Mouse (Mus musculus) embryonic stem cell, embryonic (primary cell): ENCODE measurements around the gene Mapk8ip3.

Source experiments
- CTCF ChIA-PET, 4 experiments: fragments of 300-600 bp in 2 of 4; fragments of 350-600 bp in 2 of 4; sonication (Branson Sonifier 250); formaldehyde crosslinking; loops; one replicate each; lab custom pipeline; 2022; ENCODE audit warnings: inconsistent platforms in 2 of 4; lab: Charles Lee
- POLR2A ChIA-PET, 4 experiments: fragments of 300-600 bp in 2 of 4; fragments of 350-600 bp in 2 of 4; sonication (Branson Sonifier 250); formaldehyde crosslinking; loops; one replicate each; lab custom pipeline; 2022; ENCODE audit warnings: antibody characterized with exemption in 4 of 4, inconsistent platforms in 1 of 4; lab: Charles Lee

The Mapk8ip3 gene

DNA sequence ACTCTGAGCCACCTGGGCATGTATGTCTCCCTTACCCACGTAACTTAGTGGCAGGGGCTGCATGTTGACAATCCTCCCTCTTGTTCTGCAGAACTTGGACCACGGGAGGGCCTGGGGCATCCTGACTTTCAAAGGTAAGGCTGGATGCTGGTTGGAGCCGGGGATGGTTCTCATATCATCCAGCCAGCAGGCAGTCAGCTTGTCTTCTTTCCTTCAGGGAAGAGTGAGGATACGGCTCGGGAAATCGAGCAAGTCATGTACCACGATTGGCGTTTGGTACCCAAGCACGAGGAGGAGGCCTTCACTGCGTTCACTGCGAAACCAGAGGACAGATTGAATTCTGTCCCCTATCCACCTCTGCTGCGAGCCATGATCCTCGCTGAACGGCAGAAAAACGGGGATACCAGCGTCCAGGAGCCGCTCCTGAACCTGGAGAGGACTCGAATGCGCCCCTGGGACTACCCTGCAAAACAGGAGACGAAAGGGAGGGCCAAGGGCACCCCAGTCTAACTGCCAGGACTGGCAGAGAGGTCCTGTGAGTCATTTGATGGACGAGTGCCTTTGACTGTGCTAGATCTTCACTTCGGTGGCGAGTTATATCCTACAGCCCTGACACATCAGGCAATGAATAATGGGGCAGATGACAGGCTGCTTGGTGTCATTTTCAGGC is 41.1 kb downstream of the Mapk8ip3 start:
- CTCF ChIA-PET: interaction anchor here in 3 of 4 experiments (0.8 to 1.7 kb wide), 7 partner anchors 8 to 150 kb away, joined by 3 to 8 read pairs (median 4); partner anchors contain the start of genes Nubp2 (in 2 of the 3) and Spsb3 (in 2 of the 3)

DNA sequence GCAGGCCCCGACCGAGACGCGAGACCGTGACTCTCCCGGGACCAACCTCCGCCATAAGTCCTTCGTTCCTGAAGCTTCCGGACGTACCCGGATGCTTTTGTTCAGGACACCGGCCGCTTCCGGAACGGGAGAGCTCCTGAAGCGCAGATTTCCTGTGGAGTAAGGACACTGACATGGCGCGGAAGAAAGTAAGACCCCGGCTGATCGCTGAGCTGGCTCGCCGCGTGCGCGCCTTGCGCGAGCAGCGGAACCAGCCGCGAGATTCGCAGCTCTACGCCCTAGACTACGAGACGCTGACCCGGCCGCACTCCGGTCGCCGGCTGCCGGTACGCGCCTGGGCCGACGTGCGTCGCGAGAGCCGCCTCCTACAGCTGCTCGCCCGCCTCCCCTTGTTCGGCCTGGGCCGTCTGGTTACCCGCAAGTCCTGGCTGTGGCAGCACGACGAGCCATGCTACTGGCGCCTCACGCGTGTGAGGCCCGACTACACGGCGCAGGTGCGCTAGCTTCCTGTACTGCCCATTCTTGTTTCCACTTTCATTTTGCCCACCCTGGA is 41.7 kb downstream of the Mapk8ip3 start, which contains the start of the genes Eme2 and Mrps34:
Eme2 (minus strand) TSS at position 93 of the 553 bp plus-strand sequence.
Mrps34 (plus strand) TSS at position 122 of the 553 bp plus-strand sequence.
- ChIA-PET CTCF (interaction anchor here (0.7 to 1.7 kb wide), 11 partner anchors 8 to 220 kb away, joined by 3 to 8 read pairs (median 3); partner anchors contain the start of genes Nubp2 (in 2 of the 4), Spsb3 (in 2 of the 4) and Telo2 (in 1 of the 4)), POLR2A (interaction anchor here (0.6 to 18.3 kb wide), 67 partner anchors 8 to 1060 kb away, joined by 3 to 338 read pairs (median 4); partner anchors contain the start of genes Fahd1 (in 3 of the 4), Nubp2 (in 3 of the 4), Spsb3 (in 3 of the 4) and Jpt2 (in 2 of the 4))

More for the DNA sequence above, 41.1 kb downstream of the Mapk8ip3 start:
- POLR2A ChIA-PET: interaction anchor here (0.6 to 18.3 kb wide), 55 partner anchors 8 to 1059 kb away, joined by 3 to 338 read pairs (median 5); partner anchors contain the start of genes Fahd1 (in 3 of the 4), Nubp2 (in 3 of the 4), Spsb3 (in 3 of the 4) and Ndufb10 (in 2 of the 4)

DNA sequence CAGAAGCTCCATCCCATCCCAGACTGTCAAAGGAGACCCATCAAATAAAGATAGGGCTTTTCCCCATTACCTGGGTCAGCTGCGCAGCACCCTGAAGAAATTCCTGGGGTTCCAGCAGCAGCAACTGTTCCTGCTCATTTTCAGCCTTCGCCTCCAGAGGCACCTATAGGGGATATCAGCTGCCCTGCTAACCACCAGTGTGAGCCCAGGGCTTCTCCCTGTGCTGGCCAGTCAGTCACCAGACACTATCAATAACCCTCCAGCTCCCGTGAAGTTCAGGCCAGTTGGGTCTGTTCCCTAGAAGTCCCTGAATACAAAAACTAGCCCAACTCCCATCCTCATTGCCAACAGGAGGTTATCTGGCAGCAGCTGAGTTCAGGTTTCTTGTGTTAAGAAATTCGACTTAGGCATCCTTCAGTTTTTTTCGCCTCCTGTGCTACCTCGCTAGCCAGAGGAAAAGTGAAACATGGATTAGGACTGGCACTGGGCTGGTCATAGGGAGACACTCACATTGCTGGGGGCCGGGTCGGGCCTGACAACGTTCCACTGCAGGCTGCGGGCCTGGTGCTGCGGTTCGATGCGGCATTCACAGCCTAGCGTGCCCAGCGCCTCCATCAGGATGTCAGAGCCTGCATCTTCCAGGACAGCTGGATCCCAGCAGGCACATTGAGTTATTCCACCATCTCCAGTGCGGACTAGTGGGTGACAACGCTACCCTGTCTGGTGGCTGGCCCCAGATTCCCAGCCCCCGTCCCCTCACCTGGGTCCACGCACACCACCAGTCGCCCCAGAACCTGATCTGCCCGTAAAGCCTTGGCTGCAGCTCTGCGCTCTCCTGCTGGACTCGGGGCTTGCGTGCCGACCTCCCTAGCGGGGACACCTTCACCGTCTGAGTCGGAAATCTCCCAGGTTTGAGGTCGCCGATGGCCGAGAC is 42.4 kb downstream of the Mapk8ip3 start:
- ChIA-PET CTCF (interaction anchor here (0.7 to 1.7 kb wide), 11 partner anchors 8 to 221 kb away, joined by 3 to 8 read pairs (median 3); partner anchors contain the start of genes Nubp2 (in 2 of the 4), Spsb3 (in 2 of the 4) and Telo2 (in 1 of the 4)), POLR2A (interaction anchor here (0.5 to 18.3 kb wide), 66 partner anchors 7 to 939 kb away, joined by 3 to 338 read pairs (median 4); partner anchors contain the start of genes Fahd1 (in 3 of the 4), Nubp2 (in 3 of the 4), Spsb3 (in 3 of the 4) and Jpt2 (in 2 of the 4))

DNA sequence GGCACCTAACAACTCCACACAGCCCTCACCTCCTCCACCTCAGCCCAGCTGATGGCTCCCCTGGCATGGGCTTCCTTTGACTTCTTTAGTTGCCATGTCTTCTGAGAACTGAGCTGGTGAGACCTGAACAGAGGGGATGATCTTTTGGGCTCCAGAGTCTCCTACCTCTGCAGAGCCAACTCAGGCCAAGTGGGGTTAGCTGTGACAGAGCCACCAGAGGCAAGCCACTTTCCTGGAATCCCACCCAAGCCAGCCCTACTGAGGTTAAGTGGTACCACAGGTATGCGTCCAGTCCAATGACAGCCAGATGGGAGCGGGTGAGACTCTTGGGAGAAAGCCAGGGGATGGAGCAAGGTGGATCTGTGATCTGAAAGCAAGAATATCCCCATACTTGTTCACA is 43.5 kb downstream of the Mapk8ip3 start:
- CTCF ChIA-PET: interaction anchor here in 1 of 4 experiments (1.5 kb wide), 1 partner anchor 10 kb away, joined by 3 read pairs; no protein-coding TSS in a partner anchor
- POLR2A ChIA-PET: interaction anchor here in 3 of 4 experiments (0.9 to 18.3 kb wide), 12 partner anchors 6 to 1080 kb away, joined by 3 to 338 read pairs (median 18); partner anchors contain the start of genes Nubp2 (in 2 of the 3), Spsb3 (in 2 of the 3), Fahd1 (in 1 of the 3) and Igfals (in 1 of the 3)

DNA sequence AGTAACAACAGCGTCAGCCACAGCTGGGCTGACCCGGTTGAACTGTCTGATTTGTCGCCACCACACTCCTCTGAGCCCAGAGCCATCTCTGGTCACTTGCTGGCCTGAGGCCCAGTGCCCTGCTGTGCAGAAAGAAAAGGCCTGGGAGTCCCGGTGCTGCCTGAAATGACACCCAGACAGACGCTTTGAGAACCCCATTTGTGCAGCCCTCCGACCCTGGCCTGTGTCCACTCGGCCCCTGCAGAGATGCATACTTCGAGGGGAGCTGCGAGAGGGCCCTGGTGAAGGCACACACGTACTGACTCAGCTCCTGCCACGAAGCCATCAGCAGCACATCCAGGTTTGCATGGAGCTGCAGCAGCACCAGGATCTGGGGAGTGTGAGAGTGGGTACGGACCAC is 44.0 kb downstream of the Mapk8ip3 start:
- ChIA-PET CTCF (interaction anchor here in 1 of 4 experiments (1.5 kb wide), 1 partner anchor 11 kb away, joined by 3 read pairs; no protein-coding TSS in a partner anchor), POLR2A (interaction anchor here in 2 of 4 experiments (0.9 to 18.3 kb wide), 6 partner anchors 10 to 1080 kb away, joined by 3 to 338 read pairs (median 35); partner anchors contain the start of genes Fahd1 (in 1 of the 2) and Igfals (in 1 of the 2))

DNA sequence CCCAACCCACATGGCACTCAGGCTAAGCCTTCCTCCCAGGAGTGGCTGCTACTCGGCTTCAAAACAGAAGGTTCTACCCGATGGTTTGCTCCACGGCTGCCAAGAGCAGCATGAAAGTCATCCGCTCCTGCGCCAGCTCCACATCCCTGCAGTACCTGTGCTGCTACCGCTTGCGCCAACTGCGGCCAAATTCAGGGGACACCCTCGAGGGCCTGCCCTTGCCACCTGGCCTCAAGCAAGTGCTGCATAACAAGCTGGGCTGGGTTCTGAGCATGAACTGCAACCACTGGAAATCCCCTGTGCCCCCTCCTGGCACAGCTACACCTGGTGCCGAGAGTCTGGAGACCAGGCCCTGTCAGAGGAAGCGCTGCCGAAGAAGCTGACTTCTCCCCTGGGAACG is 45.5 kb downstream of the Mapk8ip3 start:
- ChIA-PET POLR2A (interaction anchor here in 3 of 4 experiments (0.7 to 18.3 kb wide), 15 partner anchors 8 to 364 kb away, joined by 3 to 338 read pairs (median 4); partner anchors contain the start of genes Fahd1 (in 2 of the 3), Traf7 (in 2 of the 3), Cramp1l (in 1 of the 3) and Ift140 (in 1 of the 3)), CTCF (interaction anchor here in 1 of 4 experiments (1.3 kb wide), 1 partner anchor 9 kb away, joined by 4 read pairs; no protein-coding TSS in a partner anchor)

DNA sequence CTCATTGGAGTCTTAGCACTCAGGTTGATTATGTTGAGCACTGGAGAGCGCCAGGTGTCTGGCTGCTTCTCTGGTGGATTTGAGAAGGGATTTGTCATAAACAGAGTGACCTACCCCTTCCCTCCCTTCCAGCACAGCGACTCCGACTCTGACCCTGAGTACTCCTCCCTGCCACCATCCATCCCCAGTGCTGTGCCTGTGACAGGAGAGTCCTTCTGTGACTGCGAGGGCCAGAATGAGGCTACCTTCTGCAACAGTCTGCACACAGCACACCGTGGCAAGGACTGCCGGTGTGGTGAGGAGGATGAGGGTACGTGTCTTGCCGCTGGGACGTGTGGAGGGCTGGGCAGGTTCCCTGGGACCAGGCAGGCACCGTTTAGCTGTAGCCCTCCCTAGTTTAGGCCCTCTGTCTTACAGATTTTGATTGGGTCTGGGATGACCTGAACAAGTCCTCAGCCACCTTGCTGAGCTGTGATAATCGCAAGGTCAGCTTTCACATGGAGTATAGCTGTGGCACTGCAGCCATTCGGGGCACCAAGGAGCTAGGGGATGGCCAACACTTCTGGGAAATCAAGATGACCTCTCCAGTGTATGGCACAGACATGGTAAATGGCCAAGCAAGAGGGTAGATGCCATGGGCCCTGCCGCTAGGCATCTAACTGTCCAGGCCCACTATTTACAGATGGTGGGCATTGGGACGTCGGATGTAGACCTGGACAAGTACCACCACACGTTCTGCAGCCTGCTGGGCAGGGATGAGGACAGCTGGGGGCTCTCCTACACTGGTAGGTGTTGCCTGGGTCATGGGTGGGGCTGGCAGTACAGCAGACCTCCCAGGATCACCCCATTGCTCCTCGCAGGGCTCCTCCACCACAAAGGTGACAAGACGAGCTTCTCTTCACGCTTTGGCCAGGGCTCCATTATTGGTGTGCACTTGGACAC is 46.4 kb downstream of the Mapk8ip3 start:
- ChIA-PET CTCF (interaction anchor here in 1 of 4 experiments (1.3 kb wide), 1 partner anchor 8 kb away, joined by 4 read pairs; no protein-coding TSS in a partner anchor), POLR2A (interaction anchor here in 3 of 4 experiments (0.6 to 18.3 kb wide), 16 partner anchors 9 to 363 kb away, joined by 3 to 338 read pairs (median 4); partner anchors contain the start of genes Fahd1 (in 2 of the 3), Traf7 (in 2 of the 3), Cramp1l (in 1 of the 3) and Ift140 (in 1 of the 3))

DNA sequence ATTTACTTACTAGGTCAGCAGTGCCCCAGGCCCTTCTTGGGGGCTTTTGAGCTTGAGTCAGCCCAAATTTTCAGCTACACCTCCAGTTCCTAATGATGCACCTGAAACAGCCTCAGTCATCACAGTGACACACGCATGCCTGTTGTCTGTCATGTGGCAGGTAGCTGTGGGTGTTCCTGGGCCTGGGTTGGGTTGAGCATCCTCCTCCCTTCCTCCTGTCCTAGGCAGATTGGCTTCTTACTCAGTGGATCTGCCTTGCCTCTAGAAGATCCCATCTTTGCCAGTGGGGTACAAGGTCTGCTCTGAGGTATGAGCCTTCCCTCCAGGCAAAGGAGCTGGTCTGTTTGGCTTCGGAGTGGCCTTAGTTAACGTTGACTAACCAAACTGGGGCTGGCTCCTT is 47.9 kb downstream of the Mapk8ip3 start:
- POLR2A ChIA-PET: interaction anchor here in 3 of 4 experiments (0.8 to 21.0 kb wide), 14 partner anchors 7 to 171 kb away, joined by 3 to 369 read pairs (median 3); partner anchors contain the start of genes Igfals (in 2 of the 3), Eme2 (in 1 of the 3), Fahd1 (in 1 of the 3) and Jpt2 (in 1 of the 3)
- CTCF ChIA-PET: no interaction called here

DNA sequence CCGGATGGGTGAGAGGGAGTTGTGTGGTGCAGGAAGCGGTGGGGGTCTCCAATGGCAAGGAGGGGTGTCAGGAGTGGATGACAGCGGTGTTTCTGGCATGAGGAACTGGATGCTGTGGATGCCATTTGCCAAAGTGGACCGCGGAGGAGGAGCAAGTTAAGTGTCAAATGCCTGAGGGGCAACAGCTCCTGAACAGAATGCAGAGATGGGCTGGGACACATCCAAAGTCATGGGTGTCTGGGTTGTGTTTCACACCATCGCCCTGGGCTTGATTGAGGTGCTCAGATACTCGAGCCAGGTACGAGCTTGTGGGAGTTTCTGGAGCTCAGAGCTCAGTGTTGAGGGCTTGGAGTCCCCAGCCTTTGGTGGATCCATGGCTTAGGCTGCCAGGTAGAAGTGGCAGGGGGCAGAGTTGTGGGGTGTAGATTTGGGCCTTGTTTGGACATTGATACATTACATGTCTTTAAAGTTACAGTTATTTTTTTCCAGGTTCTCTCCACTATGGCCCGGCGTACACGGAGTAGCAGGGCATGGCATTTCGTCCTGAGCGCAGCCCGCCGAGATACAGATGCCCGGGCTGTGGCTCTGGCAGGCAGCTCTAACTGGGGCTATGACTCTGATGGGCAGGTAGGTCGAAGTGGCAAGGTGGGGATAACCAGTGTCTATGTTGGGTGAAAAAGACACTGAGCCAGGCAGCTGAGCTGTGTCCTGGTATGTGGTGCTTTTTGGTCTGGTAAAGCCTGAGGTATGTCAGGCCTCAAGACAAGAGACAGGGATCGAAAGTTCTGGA is 49.3 kb downstream of the Mapk8ip3 start:
- ChIA-PET POLR2A (interaction anchor here in 3 of 4 experiments (0.7 to 21.0 kb wide), 26 partner anchors 8 to 946 kb away, joined by 3 to 369 read pairs (median 5); partner anchors contain the start of genes Fahd1 (in 3 of the 3), Igfals (in 2 of the 3), Nme3 (in 2 of the 3) and Cramp1l (in 1 of the 3)), CTCF (interaction anchor here in 1 of 4 experiments (1.1 kb wide), 1 partner anchor 46 kb away, joined by 3 read pairs; no protein-coding TSS in a partner anchor)

DNA sequence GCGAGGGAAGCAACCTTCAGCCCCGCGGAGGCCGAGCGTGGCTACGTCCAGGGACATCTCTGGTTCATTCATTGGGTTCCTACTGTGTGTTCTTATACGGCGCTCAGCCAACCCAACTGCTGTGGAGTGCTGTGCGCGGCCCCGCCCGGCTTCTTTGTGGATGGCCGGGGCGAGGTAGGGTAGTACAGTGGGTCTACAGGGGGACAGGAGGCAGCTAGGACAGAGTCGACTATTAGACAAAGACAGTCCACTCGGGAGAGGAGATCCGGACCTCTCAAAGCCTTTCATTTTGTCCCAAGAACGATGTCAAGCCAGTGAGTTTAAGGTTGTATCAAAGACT is 49.9 kb downstream of the Mapk8ip3 start:
- CTCF ChIA-PET: interaction anchor here (0.5 to 1.6 kb wide), 16 partner anchors 8 to 1810 kb away, joined by 3 to 7 read pairs (median 3); partner anchors contain the start of genes Eme2 (in 2 of the 4), Mrps34 (in 2 of the 4), Fahd1 (in 1 of the 4) and Msrb1 (in 1 of the 4)
- POLR2A ChIA-PET: interaction anchor here (0.6 to 21.0 kb wide), 56 partner anchors 8 to 946 kb away, joined by 3 to 369 read pairs (median 4); partner anchors contain the start of genes Eme2 (in 3 of the 4), Fahd1 (in 3 of the 4), Mrps34 (in 3 of the 4) and Hs3st6 (in 2 of the 4)

DNA sequence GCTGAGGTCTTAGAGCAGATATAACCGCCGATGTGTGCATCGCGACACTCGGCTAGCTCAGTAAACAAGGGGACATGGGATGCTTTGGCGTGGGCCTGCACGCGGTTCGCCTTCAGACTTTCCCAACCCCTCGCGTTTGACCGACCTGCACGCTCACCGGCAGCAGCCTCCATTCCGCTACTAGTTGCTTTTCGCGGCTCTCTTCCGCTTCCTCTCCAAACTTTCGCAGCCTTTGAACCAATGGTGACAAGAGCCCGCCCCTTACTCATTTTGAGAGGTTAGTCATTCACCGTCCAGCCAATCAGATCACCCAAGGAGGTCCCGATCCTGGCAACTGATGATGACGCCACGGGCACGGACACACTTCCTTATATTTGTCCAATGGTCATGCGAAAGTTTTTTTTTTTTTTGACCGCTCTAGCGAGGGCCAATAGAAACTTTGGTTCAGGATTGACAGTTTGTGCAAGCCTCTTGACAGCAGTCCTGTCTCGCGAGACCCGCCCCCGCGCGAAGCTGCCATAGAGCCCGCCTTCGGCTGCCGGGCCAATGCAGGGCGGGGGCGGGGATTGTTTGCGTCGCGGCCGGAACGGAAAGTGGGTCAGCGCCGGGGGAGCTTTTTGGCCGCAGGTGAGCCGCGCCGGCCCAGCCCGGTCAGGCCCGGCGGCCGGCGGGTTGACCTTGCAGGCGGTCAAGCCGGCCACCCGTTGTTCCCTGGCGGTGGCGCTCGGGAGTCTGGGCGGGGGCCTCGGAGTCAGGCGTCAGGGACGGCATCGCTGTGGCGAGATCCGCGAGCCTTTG is 50.4 kb downstream of the Mapk8ip3 start, which contains the start of the genes Nubp2 and Spsb3:
Nubp2 (minus strand) TSS at position 216 of the 798 bp plus-strand sequence.
Spsb3 (plus strand) TSS at position 510 of the 798 bp plus-strand sequence.
- ChIA-PET CTCF (interaction anchor here (0.5 to 1.6 kb wide), 16 partner anchors 9 to 1810 kb away, joined by 3 to 7 read pairs (median 3); partner anchors contain the start of genes Eme2 (in 2 of the 4), Mrps34 (in 2 of the 4), Fahd1 (in 1 of the 4) and Msrb1 (in 1 of the 4)), POLR2A (interaction anchor here (0.6 to 21.0 kb wide), 57 partner anchors 8 to 947 kb away, joined by 3 to 369 read pairs (median 4); partner anchors contain the start of genes Eme2 (in 3 of the 4), Fahd1 (in 3 of the 4), Mrps34 (in 3 of the 4) and Hs3st6 (in 2 of the 4))

DNA sequence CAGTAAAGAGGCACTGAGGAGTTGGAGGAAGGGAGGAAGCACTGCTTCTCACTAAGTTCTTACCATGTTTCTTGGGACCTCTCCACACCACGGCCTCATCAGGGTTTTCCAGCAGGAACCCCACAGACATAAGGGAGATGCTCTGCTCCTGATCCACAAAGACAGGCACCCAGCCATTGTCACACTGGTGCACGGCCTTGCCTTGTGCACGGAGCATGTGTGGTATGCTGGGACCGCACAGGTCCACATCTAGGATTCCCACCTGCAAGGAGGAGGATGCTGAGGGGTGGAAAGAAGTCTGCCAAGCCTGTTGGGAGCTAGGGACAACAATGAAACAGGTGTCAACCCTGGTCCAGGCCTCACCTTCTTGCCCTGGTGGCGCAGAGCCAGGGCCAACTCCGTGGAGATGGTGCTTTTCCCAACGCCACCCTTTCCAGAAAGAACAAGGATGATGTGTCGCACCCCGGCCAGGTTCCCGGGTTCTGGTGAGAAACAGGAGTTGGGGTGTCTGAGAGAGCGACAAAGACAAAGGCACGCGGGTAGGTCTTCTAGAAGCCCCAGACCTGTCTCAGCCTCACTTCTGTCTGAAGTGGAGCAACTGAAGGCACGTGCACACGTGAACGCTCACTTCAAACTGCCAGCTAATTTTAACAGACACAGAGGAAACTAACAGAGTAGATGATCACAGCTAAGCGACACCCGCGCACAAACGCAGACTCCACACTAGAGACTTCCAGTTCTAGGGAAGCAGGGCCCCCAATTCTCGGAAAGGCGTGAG is 51.2 kb downstream of the Mapk8ip3 start:
- ChIA-PET CTCF (interaction anchor here in 2 of 4 experiments (1.2 to 1.6 kb wide), 2 partner anchors 10 to 45 kb away, joined by 4 read pairs; partner anchors contain the start of genes Eme2 (in 1 of the 2) and Mrps34 (in 1 of the 2)), POLR2A (interaction anchor here in 3 of 4 experiments (0.7 to 21.0 kb wide), 23 partner anchors 7 to 947 kb away, joined by 3 to 369 read pairs (median 7); partner anchors contain the start of genes Eme2 (in 2 of the 3), Fahd1 (in 2 of the 3), Igfals (in 2 of the 3) and Mrps34 (in 2 of the 3))
